Mouse (Mus musculus) WW6 (cell line): ENCODE measurements around the gene Opcml.
A peak's percentile ranks its signal among the peaks of the same experiment; 100 is the strongest.

ENCODE experiments used
- DNase-seq: peaks from one replicate; pipeline ENCODE4 v3.0.0-alpha.2; 2013; ENCODE audit warnings: low read depth, low spot score

Opcml gene

DNA sequence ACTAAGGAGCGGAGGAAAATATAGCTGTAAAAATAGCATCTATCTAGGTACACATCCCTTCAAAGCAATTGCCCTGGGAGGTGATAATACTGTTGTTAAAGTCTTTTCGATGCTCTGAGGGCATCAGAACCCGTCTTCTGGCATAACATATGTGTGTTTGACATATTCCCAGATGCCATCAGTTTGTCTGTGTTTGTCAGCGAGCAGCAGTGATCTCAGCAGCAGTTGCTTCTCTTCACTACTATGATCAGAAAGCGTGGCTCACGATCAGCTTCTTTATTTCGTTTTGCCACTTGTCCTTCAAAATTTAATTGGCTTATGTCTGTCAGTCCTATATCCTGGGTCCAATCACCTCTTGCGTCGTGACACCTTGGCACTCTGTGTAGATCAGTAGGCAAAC is 447.9 kb downstream of the Opcml start:
- DNase-seq: no peak

- DNase-seq: no peak
Measured at GRCm38 (mm10) chr9:28247742-28248503, 457.3 kb downstream of the Opcml start.

GRCm38 (mm10) chr9:28251341-28251740 is 460.8 kb downstream of the Opcml start:
- DNase-seq: no peak

GRCm38 (mm10) chr9:28255128-28255904 is 464.7 kb downstream of the Opcml start:
- no peak for DNase-seq

DNA sequence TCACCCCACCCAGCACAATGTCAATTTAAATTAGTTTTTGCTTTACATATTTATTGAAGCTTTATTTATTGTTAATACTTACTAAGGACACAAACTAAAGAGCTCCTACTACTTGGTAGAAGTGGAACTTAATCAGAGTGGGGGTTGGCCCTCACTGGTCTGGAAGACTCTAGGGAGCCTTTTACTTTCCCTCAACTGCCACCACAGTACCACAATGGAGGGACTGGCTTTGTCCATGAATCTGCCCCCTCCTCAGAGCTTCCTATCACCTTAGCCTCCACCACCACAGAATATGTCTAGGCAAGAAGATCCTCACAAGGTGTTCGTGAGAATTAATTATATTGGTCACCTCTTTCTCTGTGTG is 465.3 kb downstream of the Opcml start:
- no peak for DNase-seq

DNA sequence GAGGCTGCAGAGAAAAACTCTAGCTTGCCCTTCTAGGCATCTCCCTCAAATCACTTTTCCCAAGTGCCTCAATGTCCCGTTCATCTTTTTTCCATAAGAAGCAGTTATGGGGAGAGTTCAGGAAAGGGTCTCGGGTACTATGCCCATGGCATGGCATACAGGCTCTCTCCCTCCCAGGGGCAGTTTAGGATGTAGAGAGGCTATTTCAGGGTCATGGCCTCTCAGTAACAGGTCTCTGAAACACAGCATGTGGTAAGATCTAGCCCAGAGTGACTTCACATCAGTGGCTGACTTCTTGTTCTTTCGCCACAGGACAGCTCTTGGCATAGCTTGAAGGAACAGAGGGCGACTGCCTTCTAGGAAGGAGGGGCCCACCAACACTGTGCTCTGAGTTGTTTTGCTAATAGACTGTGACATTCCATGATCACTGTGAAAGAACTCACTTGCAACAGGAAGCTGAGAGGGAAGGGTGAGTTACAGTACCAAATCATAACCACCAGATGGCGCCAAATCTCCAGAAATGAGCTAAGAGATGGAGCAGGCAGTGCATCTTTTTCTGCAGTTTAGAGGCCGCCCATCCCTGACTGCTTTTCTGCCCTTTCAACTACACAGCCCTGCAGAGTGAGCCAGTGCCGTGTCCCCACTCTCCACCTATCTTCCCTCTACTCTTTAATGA is 470.6 kb downstream of the Opcml start:
- peak; percentile 61 for DNase-seq

- DNase-seq: no peak
Measured at GRCm38 (mm10) chr9:28262021-28262420, 471.4 kb downstream of the Opcml start.

GRCm38 (mm10) chr9:28262896-28263295 is 472.3 kb downstream of the Opcml start:
- no peak for DNase-seq

- DNase-seq: no peak
Measured at GRCm38 (mm10) chr9:28264761-28265160, 474.2 kb downstream of the Opcml start.

DNA sequence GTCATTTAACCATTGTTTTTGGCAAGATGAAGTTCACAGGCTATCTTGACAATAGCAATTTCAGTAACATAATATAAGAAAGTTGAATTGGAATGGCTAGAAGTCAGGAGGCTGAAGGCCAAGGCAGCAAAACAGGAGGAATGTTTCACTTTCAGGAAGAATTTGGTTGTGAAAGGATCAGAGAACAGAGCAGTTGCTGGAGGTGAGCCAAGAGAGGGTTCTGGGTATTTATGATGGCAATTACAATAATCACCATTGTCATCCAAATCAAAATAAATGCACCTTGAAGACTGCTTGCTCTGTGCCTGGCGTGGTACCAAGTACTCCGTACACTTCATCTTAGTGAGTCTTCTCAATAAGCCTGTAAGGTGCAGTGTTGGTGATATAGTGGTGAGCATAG is 483.2 kb downstream of the Opcml start:
- no peak for DNase-seq

DNA sequence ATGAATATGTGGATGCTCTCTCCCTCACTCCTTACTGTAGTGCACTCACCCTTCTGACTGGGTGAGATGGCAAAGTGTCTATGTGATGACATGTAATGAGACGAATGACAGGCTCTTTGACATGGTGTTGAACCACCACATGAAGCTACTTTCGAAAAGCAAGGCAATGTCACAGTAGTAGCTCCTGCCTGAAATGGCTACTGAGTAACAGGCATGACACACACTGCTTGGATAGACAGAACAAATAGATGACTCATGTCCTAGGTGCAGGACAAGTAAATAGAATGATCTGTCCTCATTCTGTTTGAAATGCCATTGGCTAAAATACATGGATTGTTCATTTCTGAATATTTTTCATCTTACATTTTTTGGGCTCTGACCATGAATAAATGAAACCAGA is 488.0 kb downstream of the Opcml start:
- DNase-seq: no peak

- no peak for DNase-seq
Measured at GRCm38 (mm10) chr9:28281025-28281424, 490.4 kb downstream of the Opcml start.

GRCm38 (mm10) chr9:28281571-28281970 is 491.0 kb downstream of the Opcml start:
- no peak for DNase-seq

GRCm38 (mm10) chr9:28285016-28285415 is 494.4 kb downstream of the Opcml start:
- no peak for DNase-seq

DNA sequence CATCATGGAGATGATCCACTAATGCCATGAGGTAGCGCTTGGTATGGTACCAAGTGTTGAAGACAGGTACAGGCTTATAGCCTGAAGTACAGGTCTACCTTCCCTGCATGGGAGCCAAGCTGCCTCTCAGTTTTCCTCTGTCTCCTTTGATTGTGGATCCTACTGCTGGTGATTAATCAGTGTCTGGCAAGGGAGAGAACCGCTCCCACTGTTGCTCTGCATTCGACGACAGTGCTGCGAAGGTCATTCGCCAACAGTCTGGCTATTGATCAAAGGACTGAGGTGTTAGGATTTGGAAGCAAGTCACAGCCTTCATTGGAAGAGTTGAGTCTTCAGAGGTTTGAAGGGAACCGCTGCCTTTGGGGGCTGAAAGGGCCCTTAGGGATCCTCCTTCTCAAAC is 495.8 kb downstream of the Opcml start:
- DNase-seq: no peak

- no peak for DNase-seq
Measured at GRCm38 (mm10) chr9:28287485-28287884, 496.9 kb downstream of the Opcml start.

GRCm38 (mm10) chr9:28289696-28290330 is 499.2 kb downstream of the Opcml start:
- DNase-seq: no peak

- DNase-seq: no peak
Measured at GRCm38 (mm10) chr9:28303659-28304058, 513.1 kb downstream of the Opcml start.

GRCm38 (mm10) chr9:28306364-28307121 is 516.0 kb downstream of the Opcml start:
- DNase-seq: no peak

GRCm38 (mm10) chr9:28307122-28307430 is 516.5 kb downstream of the Opcml start:
- no peak for DNase-seq

- DNase-seq: no peak
Measured at GRCm38 (mm10) chr9:28307481-28308050, 517.0 kb downstream of the Opcml start.
